Mouse (Mus musculus) small intestine, adult 2 months (tissue): ENCODE data around the gene Dppa4.

Experiments used
- CTCF ChIP-seq: fragments of 200-500 bp; IDR thresholded peaks from 2 replicates; pipeline ENCODE4 v1.5.1; 2012; ENCODE audit warnings: low read depth, mild to moderate bottlenecking, control low read depth, inconsistent platforms, low read length, moderate library complexity, mixed read lengths; ENCODE audit not compliant: insufficient replicate concordance, insufficient read length; ENCODE audit errors: extremely low read depth
- POLR2A ChIP-seq: fragments of 200-500 bp; IDR thresholded peaks from 2 replicates; pipeline ENCODE4 v1.6.1; 2012; ENCODE audit warnings: low read depth, mild to moderate bottlenecking, control low read depth, inconsistent platforms, low read length, moderate library complexity

DNA sequence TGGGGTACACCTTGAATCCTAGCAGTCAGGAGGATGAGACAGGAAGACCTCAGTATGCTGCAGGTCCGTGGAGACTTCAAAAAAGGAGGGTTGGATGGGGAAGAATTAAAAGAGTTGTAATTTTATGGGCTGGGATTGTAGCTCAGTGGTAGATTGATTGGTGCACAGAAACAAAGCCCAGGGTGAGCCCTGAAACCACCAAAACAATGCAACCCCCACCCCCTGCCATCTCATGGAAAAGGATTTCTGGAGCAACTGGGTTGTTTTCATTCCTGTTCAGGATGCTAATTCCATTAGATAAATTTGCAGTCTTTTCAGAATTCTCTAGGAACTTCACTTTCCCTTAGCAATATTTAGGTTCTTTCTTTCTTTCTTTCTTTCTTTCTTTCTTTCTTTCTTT is 732 bp upstream of the Dppa4 start:
- TF ChIP-seq POLR2A: no peak
- TF ChIP-seq CTCF: no peak
